Mouse (Mus musculus): ENCODE measurements around the gene Vmn2r61.

Vmn2r61 gene

GRCm38 (mm10) chr7:42259753-42260152 lies at the start of gene Vmn2r61:
Gene Vmn2r61, plus strand, starts transcription at chr7:42260053.
- DNase-seq (ENCODE audit: low spot score) = no peak

Measured in urinary bladder, postnatal 25 days (tissue).